Mouse (Mus musculus) heart, adult 2 months (tissue): ENCODE measurements at regions not wholly inside any gene's neighbourhood (a gene's known extent, or its start where the extent isn't known, plus 50 kb on each side); places are given as distances from the start of the nearest gene placed in this dataset.

Source experiments
- DNase-seq, 2 experiments: peaks; one replicate each; pipeline ENCODE4 v3.0.0; 2021
- H3K27ac ChIP-seq: fragments of 200-600 bp; 2 replicates; pipeline ENCODE4 v1.8.1; 2022
- H3K27me3 ChIP-seq: fragments of 200-500 bp; 2 replicates; pipeline ENCODE4 v1.6.1; 2012; ENCODE audit warnings: mild to moderate bottlenecking, low read length, inconsistent platforms, mixed read lengths; ENCODE audit not compliant: control insufficient read depth, insufficient read depth
- H3K36me3 ChIP-seq: fragments of 200-500 bp; 2 replicates; pipeline ENCODE4 v1.6.1; 2012; ENCODE audit warnings: low read length, inconsistent platforms; ENCODE audit not compliant: control insufficient read depth, insufficient read depth
- H3K4me1 ChIP-seq: fragments of 200-500 bp; 2 replicates; pipeline ENCODE4 v1.6.1; 2011; ENCODE audit warnings: low read length; ENCODE audit not compliant: control insufficient read depth, insufficient read depth
- H3K4me3 ChIP-seq: fragments of 200-600 bp; 2 replicates; pipeline ENCODE4 v1.8.1; 2022
- H3K79me2 ChIP-seq: fragments of 200-500 bp; replicated peaks from 2 replicates; pipeline ENCODE4 v1.6.1; 2012; ENCODE audit warnings: mild to moderate bottlenecking, inconsistent platforms, low read length, moderate library complexity, mixed read lengths; ENCODE audit not compliant: control insufficient read depth, insufficient read depth
- H3K9ac ChIP-seq: fragments of 200-500 bp; 2 replicates; pipeline ENCODE4 v1.6.1; 2012; ENCODE audit warnings: low read depth, mild to moderate bottlenecking, control low read depth, inconsistent platforms, low read length, mixed read lengths
- CTCF ChIP-seq: fragments of 200-600 bp; IDR thresholded peaks from 2 replicates; pipeline ENCODE4 v1.8.1; 2022; ENCODE audit warnings: antibody characterized with exemption, mild to moderate bottlenecking, moderate library complexity
- EP300 ChIP-seq: fragments of 200-500 bp; IDR thresholded peaks from 2 replicates; pipeline ENCODE4 v1.6.1; 2011; ENCODE audit warnings: low read depth, low read length, control low read depth; ENCODE audit not compliant: insufficient read depth
- POLR2A ChIP-seq: fragments of 200-500 bp; IDR thresholded peaks from 2 replicates; pipeline ENCODE4 v1.6.1; 2011; ENCODE audit warnings: mild to moderate bottlenecking, low read depth, low read length, control low read depth; ENCODE audit not compliant: insufficient read depth
- WGBS: fragments of 180-500 bp; shearing (Covaris S2); methylation state at CpG from one replicate; pipeline ENCODE4 v1.1.7; 2018; 5-methylcytosine and 5-hydroxymethylcytosine counted together
- intact Hi-C: fragments of 180-260 bp; cut with DNase I; formaldehyde crosslinking; loops from one replicate; pipeline ENCODE4 v1.15.1; 2025

- Histone ChIP-seq H3K27ac (no peak overlapping the region), H3K36me3 (no peaks in the 10 kb centered on the region), H3K27me3 (no peaks in the 10 kb centered on the region), H3K4me3 (no peak overlapping the region), H3K9ac (no peak overlapping the region), H3K4me1 (no peaks in the 10 kb centered on the region), H3K79me2 (no peaks in the 10 kb centered on the region)
- WGBS = 89% methylated on average over 1 of the region's 1 CpGs
- intact Hi-C loops = no loop called here
- no peak for TF ChIP-seq CTCF
- no peak for TF ChIP-seq EP300
- no peak for TF ChIP-seq POLR2A
- DNase-seq = no peak
Measured at GRCm38 (mm10) chr7:64034493-64034892, 95.8 kb upstream of the Klf13 start.

GRCm38 (mm10) chr7:64033388-64033787, 94.7 kb upstream of the Klf13 start:
- Histone ChIP-seq H3K4me3 (no peak overlapping the region), H3K36me3 (no peaks in the 10 kb centered on the region), H3K9ac (no peak overlapping the region), H3K4me1 (no peaks in the 10 kb centered on the region), H3K27me3 (no peaks in the 10 kb centered on the region), H3K79me2 (no peaks in the 10 kb centered on the region), H3K27ac (no peak overlapping the region)
- DNase-seq = no peak
- 85% methylated on average over 2 of the region's 2 CpGs for WGBS
- intact Hi-C loops = loop anchor here (1.0 kb wide), 1 partner anchor 178 kb away; no protein-coding TSS in a partner anchor
- TF ChIP-seq EP300 = no peak
- TF ChIP-seq POLR2A = no peak
- TF ChIP-seq CTCF = no peak

GRCm38 (mm10) chr7:64032921-64033354, 94.2 kb upstream of the Klf13 start:
- Histone ChIP-seq H3K36me3 (no peaks in the 10 kb centered on the region), H3K4me3 (no peak overlapping the region), H3K27ac (peak overlapping the region; percentile 24), H3K79me2 (no peaks in the 10 kb centered on the region), H3K27me3 (no peaks in the 10 kb centered on the region), H3K4me1 (no peaks in the 10 kb centered on the region), H3K9ac (no peak overlapping the region)
- TF ChIP-seq POLR2A = no peak
- no peak for TF ChIP-seq CTCF
- no peak for TF ChIP-seq EP300
- intact Hi-C loops = loop anchor here (1.0 kb wide), 1 partner anchor 178 kb away; no protein-coding TSS in a partner anchor
- peak in 1 of 2 experiments; percentile 45 for DNase-seq
- 14% methylated on average over 9 of the region's 9 CpGs for WGBS

GRCm38 (mm10) chr7:64030650-64031049, 91.9 kb upstream of the Klf13 start:
- H3K36me3 ChIP-seq = no peaks in the 10 kb centered on the region
- TF ChIP-seq POLR2A (no peak), CTCF (no peak), EP300 (no peak)
- 93% methylated on average over 2 of the region's 2 CpGs for WGBS
- no peak overlapping the region for H3K27ac ChIP-seq
- H3K4me3 ChIP-seq = no peak overlapping the region
- no peak for DNase-seq
- no peaks in the 10 kb centered on the region for H3K79me2 ChIP-seq
- H3K27me3 ChIP-seq = no peaks in the 10 kb centered on the region
- intact Hi-C loops = no loop called here
- no peaks in the 10 kb centered on the region for H3K4me1 ChIP-seq
- H3K9ac ChIP-seq = no peak overlapping the region

GRCm38 (mm10) chr7:64027100-64027499, 88.4 kb upstream of the Klf13 start:
- intact Hi-C loops = no loop called here
- Histone ChIP-seq H3K27me3 (no peaks in the 10 kb centered on the region), H3K79me2 (no peaks in the 10 kb centered on the region), H3K4me3 (no peak overlapping the region), H3K36me3 (no peaks in the 10 kb centered on the region), H3K9ac (no peak overlapping the region), H3K27ac (no peak overlapping the region), H3K4me1 (peaks cover 2% of the 10 kb centered on the region; the same call in 1 of the 2 replicates)
- DNase-seq = no peak
- 91% methylated on average over 7 of the region's 7 CpGs for WGBS
- TF ChIP-seq CTCF = no peak
- TF ChIP-seq EP300 = no peak
- no peak for TF ChIP-seq POLR2A

GRCm38 (mm10) chr7:64025155-64025554, 86.4 kb upstream of the Klf13 start:
- Histone ChIP-seq H3K27me3 (no peaks in the 10 kb centered on the region), H3K9ac (no peak overlapping the region), H3K27ac (no peak overlapping the region), H3K36me3 (no peaks in the 10 kb centered on the region), H3K4me1 (peaks cover 2% of the 10 kb centered on the region; the same call in 1 of the 2 replicates), H3K79me2 (no peaks in the 10 kb centered on the region), H3K4me3 (no peak overlapping the region)
- no peak for DNase-seq
- 93% methylated on average over 2 of the region's 2 CpGs for WGBS
- intact Hi-C loops = no loop called here
- TF ChIP-seq EP300 (no peak), CTCF (no peak)
